Mouse (Mus musculus): ENCODE results near the gene Crebbp.

- TF ChIP-seq MAX (IDR thresholded peaks at IDR 0.05) (no peak), CTCF (IDR thresholded peaks at IDR 0.05; ENCODE audit: control insufficient read depth, insufficient read depth, insufficient read length) (no peak), USF1 (IDR thresholded peaks at IDR 0.05; ENCODE audit: low read depth) (no peak), FOSL1 (IDR thresholded peaks at IDR 0.05; ENCODE audit: insufficient read depth, low read length, poor library complexity, severe bottlenecking) (no peak), CEBPB (IDR thresholded peaks at IDR 0.05; ENCODE audit: low read depth) (no peak), MYOD1 (IDR thresholded peaks at IDR 0.05; ENCODE audit: control insufficient read depth, insufficient read length, low read depth) (no peak)
Measured at GRCm38 (mm10) chr16:4153121-4153520, 60.7 kb downstream of the Crebbp start.
